Mouse (Mus musculus): Measurements from ENCODE around the gene Sdhaf2.
"Not testable (repeated sequence)": the region's sequence is repeated elsewhere in the genome, so short reads cannot be mapped to it uniquely, and the experiment has no call there.

Gene Sdhaf2

GRCm38 (mm10) chr19:10525910-10526309, at the start of gene Sdhaf2:
Gene Sdhaf2, minus strand, starts transcription at chr19:10526142.
- DNase-seq (ENCODE audit: low read depth, low spot score): peak; percentile 61

- DNase-seq (ENCODE audit: low read depth, low spot score): no peak
Observed at GRCm38 (mm10) chr19:10569627-10570026, 43.7 kb upstream of the Sdhaf2 start.

GRCm38 (mm10) chr19:10565217-10565616, 39.3 kb upstream of the Sdhaf2 start:
- no peak for DNase-seq (ENCODE audit: low read depth, low spot score)

GRCm38 (mm10) chr19:10564278-10564677, 38.3 kb upstream of the Sdhaf2 start:
- DNase-seq (ENCODE audit: low read depth, low spot score): no peak

GRCm38 (mm10) chr19:10562351-10562750, 36.4 kb upstream of the Sdhaf2 start:
- DNase-seq (ENCODE audit: low read depth, low spot score): no peak

GRCm38 (mm10) chr19:10561558-10562314, 35.8 kb upstream of the Sdhaf2 start:
- peak; percentile 40 for DNase-seq (ENCODE audit: low read depth, low spot score)

- DNase-seq (ENCODE audit: low read depth, low spot score): no peak
Observed at GRCm38 (mm10) chr19:10560108-10560507, 34.2 kb upstream of the Sdhaf2 start.

- not testable (repeated sequence) for DNase-seq (ENCODE audit: low read depth, low spot score)
Observed at GRCm38 (mm10) chr19:10557837-10558375, 32.0 kb upstream of the Sdhaf2 start.

- DNase-seq (ENCODE audit: low read depth, low spot score): no peak
Observed at GRCm38 (mm10) chr19:10557430-10557829, 31.5 kb upstream of the Sdhaf2 start.

GRCm38 (mm10) chr19:10557001-10557400, 31.1 kb upstream of the Sdhaf2 start:
- no peak for DNase-seq (ENCODE audit: low read depth, low spot score)

GRCm38 (mm10) chr19:10555624-10556510, 29.9 kb upstream of the Sdhaf2 start, which contains the start of gene Tmem216:
Gene Tmem216, minus strand, starts transcription at chr19:10556238.
- peak; percentile 75 for DNase-seq (ENCODE audit: low read depth, low spot score)

GRCm38 (mm10) chr19:10539454-10539853, 13.5 kb upstream of the Sdhaf2 start:
- DNase-seq (ENCODE audit: low read depth, low spot score): no peak

- no peak for DNase-seq (ENCODE audit: low read depth, low spot score)
Observed at GRCm38 (mm10) chr19:10530082-10530481, 4.1 kb upstream of the Sdhaf2 start.

- DNase-seq (ENCODE audit: low read depth, low spot score): peak; percentile 95
Observed at GRCm38 (mm10) chr19:10525106-10525901, 638 bp downstream of the Sdhaf2 start, which contains the start of gene Cpsf7. Gene Cpsf7, plus strand, starts transcription at chr19:10525266.

- DNase-seq (ENCODE audit: low read depth, low spot score): no peak
Observed at GRCm38 (mm10) chr19:10524784-10525105, 1.2 kb downstream of the Sdhaf2 start.

GRCm38 (mm10) chr19:10523483-10524080, 2.4 kb downstream of the Sdhaf2 start:
- DNase-seq (ENCODE audit: low read depth, low spot score): no peak

- no peak for DNase-seq (ENCODE audit: low read depth, low spot score)
Observed at GRCm38 (mm10) chr19:10521926-10522325, 4.0 kb downstream of the Sdhaf2 start.

GRCm38 (mm10) chr19:10520355-10520754, 5.6 kb downstream of the Sdhaf2 start:
- peak; percentile 47 for DNase-seq (ENCODE audit: low read depth, low spot score)

- DNase-seq (ENCODE audit: low read depth, low spot score): no peak
Observed at GRCm38 (mm10) chr19:10510759-10511330, 15.1 kb downstream of the Sdhaf2 start.

GRCm38 (mm10) chr19:10502571-10502970, 23.4 kb downstream of the Sdhaf2 start:
- DNase-seq (ENCODE audit: low read depth, low spot score): peak; percentile 72

- no peak for DNase-seq (ENCODE audit: low read depth, low spot score)
Observed at GRCm38 (mm10) chr19:10500581-10500980, 25.4 kb downstream of the Sdhaf2 start.
